Mouse (Mus musculus): ENCODE results near the gene Tedc1.

Tedc1 gene

GRCm38 (mm10) chr12:113155887-113156539, at the start of gene Tedc1:
Gene Tedc1, plus strand, starts transcription at chr12:113156421.
- peak; percentile 94 for DNase-seq (ENCODE audit: low spot score)

- DNase-seq (ENCODE audit: low spot score): no peak
These were observed 48.6 kb upstream of the Tedc1 start for GRCm38 (mm10) chr12:113107431-113108124.

GRCm38 (mm10) chr12:113108528-113109283, 47.5 kb upstream of the Tedc1 start:
- DNase-seq (ENCODE audit: low spot score): no peak

GRCm38 (mm10) chr12:113109801-113110200, 46.4 kb upstream of the Tedc1 start:
- no peak for DNase-seq (ENCODE audit: low spot score)

- no peak for DNase-seq (ENCODE audit: low spot score)
These were observed 42.1 kb upstream of the Tedc1 start for GRCm38 (mm10) chr12:113114141-113114540.

- DNase-seq (ENCODE audit: low spot score): no peak
These were observed 41.2 kb upstream of the Tedc1 start for GRCm38 (mm10) chr12:113114856-113115538.

- DNase-seq (ENCODE audit: low spot score): peak; percentile 77
These were observed 36.5 kb upstream of the Tedc1 start for GRCm38 (mm10) chr12:113119516-113120410.

GRCm38 (mm10) chr12:113124726-113125125, 31.5 kb upstream of the Tedc1 start:
- no peak for DNase-seq (ENCODE audit: low spot score)

GRCm38 (mm10) chr12:113130732-113131131, 25.5 kb upstream of the Tedc1 start:
- DNase-seq (ENCODE audit: low spot score): no peak

- no peak for DNase-seq (ENCODE audit: low spot score)
These were observed 24.6 kb upstream of the Tedc1 start for GRCm38 (mm10) chr12:113131601-113132000.

- no peak for DNase-seq (ENCODE audit: low spot score)
These were observed 23.7 kb upstream of the Tedc1 start for GRCm38 (mm10) chr12:113132567-113132966.

- DNase-seq (ENCODE audit: low spot score): no peak
These were observed 23.0 kb upstream of the Tedc1 start for GRCm38 (mm10) chr12:113133260-113133659.

GRCm38 (mm10) chr12:113133861-113134403, 22.3 kb upstream of the Tedc1 start:
- DNase-seq (ENCODE audit: low spot score): no peak

GRCm38 (mm10) chr12:113134502-113134901, 21.7 kb upstream of the Tedc1 start:
- no peak for DNase-seq (ENCODE audit: low spot score)

GRCm38 (mm10) chr12:113135401-113135800, 20.8 kb upstream of the Tedc1 start:
- DNase-seq (ENCODE audit: low spot score): no peak

- no peak for DNase-seq (ENCODE audit: low spot score)
These were observed 19.7 kb upstream of the Tedc1 start for GRCm38 (mm10) chr12:113136492-113137020.

GRCm38 (mm10) chr12:113137260-113138213, 18.7 kb upstream of the Tedc1 start:
- DNase-seq (ENCODE audit: low spot score): no peak

GRCm38 (mm10) chr12:113138291-113138690, 17.9 kb upstream of the Tedc1 start:
- DNase-seq (ENCODE audit: low spot score): no peak
